Mouse (Mus musculus) ES-E14 (cell line): Measurements from ENCODE around the gene Ssc5d. TPM values are rescaled to one million over a fixed set of nuclear protein-coding genes. Genes with fewer than 3 reads are reported as not detected.

Source experiments
- DNase-seq: peaks from one replicate; pipeline ENCODE4 v3.0.0-alpha.2; 2013; ENCODE audit warnings: low read depth, low spot score
- H3K27ac ChIP-seq: 2 replicates; pipeline ENCODE4 v1.5.1; 2012; ENCODE audit warnings: low read depth, mild to moderate bottlenecking, low read length, moderate library complexity, mixed read lengths; ENCODE audit not compliant: poor library complexity, insufficient read depth, severe bottlenecking
- H3K36me3 ChIP-seq: 2 replicates; pipeline ENCODE4 v1.6.1; 2012; ENCODE audit warnings: mild to moderate bottlenecking, low read length, moderate library complexity, mixed read lengths; ENCODE audit not compliant: control insufficient read depth, poor library complexity, insufficient read depth, severe bottlenecking
- H3K4me1 ChIP-seq, 2 experiments: fragments of 150-350 bp in 1 of 2; sonication (generic) in 1 of 2; 2 replicates each; pipeline ENCODE4 v1.6.1; 2012; ENCODE audit warnings: low read length in 2 of 2, mild to moderate bottlenecking in 1 of 2, mixed read lengths in 1 of 2; ENCODE audit not compliant: control insufficient read depth in 2 of 2, insufficient read depth in 2 of 2, poor library complexity in 1 of 2
- H3K4me3 ChIP-seq, 2 experiments: fragments of 150-350 bp in 1 of 2; sonication (generic) in 1 of 2; 2 replicates each; pipeline ENCODE4 v1.5.1; 2012; ENCODE audit warnings: low read length in 2 of 2, low read depth in 1 of 2, mild to moderate bottlenecking in 1 of 2, mixed read lengths in 1 of 2; ENCODE audit not compliant: insufficient read depth in 1 of 2, poor library complexity in 1 of 2, severe bottlenecking in 1 of 2
- H3K9ac ChIP-seq: 2 replicates; pipeline ENCODE4 v1.6.1; 2012; ENCODE audit warnings: low read depth, mild to moderate bottlenecking, low read length, mixed read lengths; ENCODE audit not compliant: poor library complexity, insufficient read depth, severe bottlenecking
- H3K9me3 ChIP-seq: fragments of 150-350 bp; sonication (generic); 2 replicates; pipeline ENCODE4 v1.6.1; 2012; ENCODE audit warnings: low read depth, mild to moderate bottlenecking, low read length; ENCODE audit not compliant: control insufficient read depth, insufficient read depth
- CHD2 ChIP-seq: IDR thresholded peaks from 2 replicates; pipeline ENCODE4 v1.6.1; 2014; ENCODE audit warnings: mild to moderate bottlenecking, low read depth, low read length, inconsistent platforms
- HCFC1 ChIP-seq: IDR thresholded peaks from 2 replicates; pipeline ENCODE4 v1.6.1; 2012; ENCODE audit warnings: low read length, inconsistent platforms, borderline replicate concordance; ENCODE audit not compliant: insufficient read depth
- MAFK ChIP-seq: IDR thresholded peaks from 2 replicates; pipeline ENCODE4 v1.6.1; 2014; ENCODE audit warnings: mild to moderate bottlenecking, low read depth, low read length, inconsistent platforms; ENCODE audit not compliant: insufficient read depth
- ZC3H11A ChIP-seq: IDR thresholded peaks from 2 replicates; pipeline ENCODE4 v1.6.1; 2012; ENCODE audit warnings: low read depth, mild to moderate bottlenecking, inconsistent platforms, low read length, borderline replicate concordance
- ZNF384 ChIP-seq: IDR thresholded peaks from 2 replicates; pipeline ENCODE4 v1.6.1; 2012; ENCODE audit warnings: low read depth, low read length, inconsistent platforms
- in situ Hi-C, 2 experiments: fragments of 600-800 bp; cut with MboI; formaldehyde crosslinking; loops; one replicate each; pipeline ENCODE4 v1.15.1; 2025; ENCODE audit warnings: low sequenced_read_pairs in 2 of 2, inconsistent platforms in 1 of 2; ENCODE audit not compliant: unreplicated experiment in 2 of 2
- total RNA-seq: library from RNA; depleted of rRNA; stranded (reverse); fragments of 300-350 nt; gene quantifications from 2 replicates; pipeline ENCODE4 v1.2.3, GENCODE M21; 2012

Ssc5d gene
- total RNA-seq, 1 experiment: 0.94 TPM

DNA sequence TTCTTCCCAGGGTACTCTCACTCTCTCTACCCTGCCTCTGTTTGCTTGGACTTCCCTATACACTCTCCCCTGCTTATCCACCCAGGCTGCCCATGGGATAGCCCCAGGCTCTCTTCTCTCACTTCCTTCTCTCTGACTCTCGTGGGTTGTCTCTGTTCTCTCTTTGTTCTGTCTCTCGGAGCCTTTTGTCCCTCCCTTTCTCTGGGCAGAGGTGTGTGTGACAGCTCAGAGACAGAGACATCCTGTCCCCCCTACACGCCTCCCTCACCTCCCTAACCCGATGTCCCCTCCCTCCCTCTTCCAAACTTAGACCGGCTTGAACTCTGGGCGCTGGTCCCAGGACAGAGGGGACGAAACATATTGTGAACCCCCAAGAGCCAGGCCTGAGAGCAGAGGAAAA is 46.1 kb downstream of the Ssc5d start:
- Histone ChIP-seq H3K9me3 (no peaks in the 10 kb centered on the region), H3K9ac (no peak overlapping the region), H3K27ac (no peak overlapping the region), H3K4me3 (no peak overlapping the region), H3K36me3 (no peaks in the 10 kb centered on the region), H3K4me1 (no peaks in the 10 kb centered on the region)
- DNase-seq: no peak
- TF ChIP-seq MAFK (no peak), ZNF384 (no peak), CHD2 (no peak), ZC3H11A (no peak), HCFC1 (no peak)
- in situ Hi-C loops: no loop called here

DNA sequence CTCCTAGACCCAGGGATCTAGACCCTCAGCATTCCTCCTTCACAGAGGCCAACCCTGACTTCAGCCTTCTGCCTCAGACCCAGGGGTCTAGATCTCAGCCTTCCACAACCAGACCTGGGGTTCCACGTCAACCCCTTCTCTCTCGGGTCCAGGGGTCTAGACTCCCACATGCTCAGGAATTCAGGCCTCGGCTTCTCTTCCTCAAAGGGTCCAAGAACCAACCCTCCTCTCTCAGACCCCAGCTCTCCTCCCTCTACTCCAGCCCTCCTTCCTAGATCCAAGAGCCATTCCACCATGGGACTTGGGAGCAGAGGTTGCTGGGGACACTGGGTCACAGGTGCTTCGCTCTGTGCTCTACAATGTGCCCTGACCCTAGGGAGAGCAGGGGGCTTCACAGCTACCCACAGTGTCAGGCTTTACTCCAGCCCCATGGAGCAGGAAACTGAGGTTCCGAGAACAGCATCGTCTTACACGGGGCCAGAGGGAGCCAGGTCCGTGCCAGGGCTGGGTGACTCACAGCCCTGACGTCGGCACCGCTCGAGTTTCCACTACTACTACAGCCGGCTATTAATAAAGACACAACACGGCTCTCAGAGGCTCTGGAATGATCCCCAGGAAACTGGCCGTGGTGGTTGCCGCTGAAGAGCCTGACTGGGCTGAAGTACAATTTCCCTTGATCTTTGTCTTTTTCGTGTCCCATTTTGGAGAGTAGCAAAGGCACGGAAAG is 46.9 kb downstream of the Ssc5d start:
- in situ Hi-C loops: no loop called here
- DNase-seq: no peak
- H3K27ac ChIP-seq: no peak overlapping the region
- H3K4me1 ChIP-seq: no peaks in the 10 kb centered on the region
- TF ChIP-seq ZC3H11A: no peak
- no peak for TF ChIP-seq ZNF384
- TF ChIP-seq HCFC1: no peak
- TF ChIP-seq MAFK: no peak
- TF ChIP-seq CHD2: no peak
- H3K9ac ChIP-seq: no peak overlapping the region
- H3K36me3 ChIP-seq: no peaks in the 10 kb centered on the region
- no peak overlapping the region for H3K4me3 ChIP-seq
- no peaks in the 10 kb centered on the region for H3K9me3 ChIP-seq

- no peak for DNase-seq
- no peak overlapping the region for H3K9ac ChIP-seq
- H3K27ac ChIP-seq: no peak overlapping the region
- H3K4me1 ChIP-seq: no peaks in the 10 kb centered on the region
- H3K9me3 ChIP-seq: no peaks in the 10 kb centered on the region
- no peaks in the 10 kb centered on the region for H3K36me3 ChIP-seq
- no peak for TF ChIP-seq ZNF384
- no peak for TF ChIP-seq ZC3H11A
- no peak for TF ChIP-seq MAFK
- TF ChIP-seq HCFC1: no peak
- TF ChIP-seq CHD2: no peak
- no peak overlapping the region for H3K4me3 ChIP-seq
- in situ Hi-C loops: no loop called here
Measured at GRCm38 (mm10) chr7:4975455-4975854, 49.9 kb downstream of the Ssc5d start.

GRCm38 (mm10) chr7:4976832-4977231 is 51.2 kb downstream of the Ssc5d start:
- TF ChIP-seq ZC3H11A (no peak), CHD2 (no peak), MAFK (no peak), ZNF384 (no peak), HCFC1 (no peak)
- Histone ChIP-seq H3K4me3 (no peak overlapping the region), H3K4me1 (no peaks in the 10 kb centered on the region), H3K27ac (no peak overlapping the region), H3K9ac (no peak overlapping the region), H3K9me3 (no peaks in the 10 kb centered on the region), H3K36me3 (no peaks in the 10 kb centered on the region)
- no peak for DNase-seq
- in situ Hi-C loops: no loop called here

GRCm38 (mm10) chr7:4988250-4988649 is 62.7 kb downstream of the Ssc5d start:
- DNase-seq: no peak
- TF ChIP-seq HCFC1 (no peak), CHD2 (no peak), ZC3H11A (no peak), MAFK (no peak), ZNF384 (no peak)
- in situ Hi-C loops: no loop called here
- Histone ChIP-seq H3K36me3 (no peaks in the 10 kb centered on the region), H3K27ac (no peak overlapping the region), H3K9me3 (no peaks in the 10 kb centered on the region), H3K9ac (no peak overlapping the region), H3K4me1 (no peaks in the 10 kb centered on the region), H3K4me3 (no peak overlapping the region)
